ENCODE assay signal across 27 mouse cellular contexts in the genomic region with DNA sequence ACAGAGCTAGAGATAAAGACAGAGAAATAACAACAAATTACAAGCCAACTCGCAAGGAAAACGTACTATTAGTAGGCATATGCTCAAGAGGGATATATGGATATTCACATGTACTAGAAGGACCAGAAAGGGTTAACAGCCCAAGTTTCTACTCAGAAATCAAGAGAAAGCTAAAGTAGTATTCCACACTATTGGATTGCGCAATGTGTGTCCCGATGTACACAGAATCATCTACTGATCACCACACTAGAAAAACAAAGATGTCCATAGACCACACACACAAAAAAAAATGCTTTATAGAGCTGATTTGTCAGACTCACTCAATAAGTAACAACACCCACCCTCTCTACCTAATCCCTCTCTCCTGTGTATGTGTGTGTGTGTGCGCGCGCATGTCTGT.
"Had no signal": no experiment of that assay in that cellular context is flagged by ENCODE, and none has a peak within 500 bp of the region (broad histone marks: within the 10 kb centered on the region; RNA-seq: fewer than 3 reads in every experiment).

No protein-coding gene starts in this region.

- H3K4me3 ChIP-seq: left cerebral cortex, adult 2 months; limb, embryonic 10.5 days; limb, embryonic 12.5 days; limb, embryonic 13.5 days; limb, embryonic 15.5 days; liver, embryonic 12.5 days; liver, embryonic 13.5 days; liver, embryonic 15.5 days; lung, embryonic 15.5 days; megakaryocyte, embryonic 14.5 days; midbrain, embryonic 10.5 days; midbrain, embryonic 12.5 days; midbrain, embryonic 13.5 days had no signal

- DNase-seq: left cerebral cortex, postnatal 4 days; liver; liver, embryonic 13.5 days; liver, postnatal 0 days; lung, adult 18-20 months; lung, adult 2 months; lung, embryonic 14.5 days; lung, postnatal 14 days; lung, postnatal 4 days; midbrain, embryonic 14.5 days had no signal

- H3K4me2 ChIP-seq: limb, embryonic 12.5 days; limb, embryonic 13.5 days; limb, embryonic 15.5 days; liver, embryonic 11.5 days; liver, embryonic 12.5 days; liver, embryonic 13.5 days; liver, embryonic 15.5 days; lung, embryonic 14.5 days; lung, embryonic 15.5 days; midbrain, embryonic 12.5 days; midbrain, embryonic 13.5 days had no signal

- H3K9ac ChIP-seq: limb, embryonic 12.5 days; limb, embryonic 13.5 days; limb, embryonic 15.5 days; liver, embryonic 12.5 days; liver, embryonic 13.5 days; liver, embryonic 14.5 days; liver, embryonic 15.5 days; liver, postnatal 0 days; lung, embryonic 14.5 days; lung, embryonic 15.5 days; midbrain, embryonic 12.5 days; midbrain, embryonic 13.5 days had no signal

- H3K9me3 ChIP-seq: limb, embryonic 10.5 days; limb, embryonic 12.5 days; limb, embryonic 13.5 days; limb, embryonic 15.5 days; liver, embryonic 12.5 days; liver, embryonic 13.5 days; liver, embryonic 15.5 days; lung, embryonic 15.5 days; megakaryocyte, embryonic 14.5 days; midbrain, embryonic 10.5 days; midbrain, embryonic 12.5 days; midbrain, embryonic 13.5 days had no signal

- H3K4me1 ChIP-seq: limb, embryonic 12.5 days; limb, embryonic 13.5 days; limb, embryonic 15.5 days; liver, embryonic 12.5 days; liver, embryonic 13.5 days; liver, embryonic 15.5 days; lung, embryonic 15.5 days; megakaryocyte, embryonic 14.5 days; midbrain, embryonic 10.5 days; midbrain, embryonic 12.5 days; midbrain, embryonic 13.5 days had no signal

- H3K27me3 ChIP-seq: limb, embryonic 12.5 days; limb, embryonic 13.5 days; limb, embryonic 15.5 days; liver, embryonic 12.5 days; liver, embryonic 13.5 days; liver, embryonic 15.5 days; lung, embryonic 15.5 days; megakaryocyte, embryonic 14.5 days; midbrain, embryonic 12.5 days; midbrain, embryonic 13.5 days had no signal

- H3K36me3 ChIP-seq: limb, embryonic 10.5 days; limb, embryonic 12.5 days; limb, embryonic 13.5 days; limb, embryonic 15.5 days; liver, embryonic 12.5 days; liver, embryonic 13.5 days; liver, embryonic 15.5 days; lung, embryonic 15.5 days; midbrain, embryonic 10.5 days; midbrain, embryonic 12.5 days; midbrain, embryonic 13.5 days had no signal

- H3K27ac ChIP-seq: left cerebral cortex, adult 2 months; limb, embryonic 10.5 days; limb, embryonic 12.5 days; limb, embryonic 13.5 days; limb, embryonic 15.5 days; liver, embryonic 12.5 days; liver, embryonic 13.5 days; liver, embryonic 14.5 days; liver, embryonic 15.5 days; lung, embryonic 15.5 days; macrophage; midbrain, embryonic 10.5 days; midbrain, embryonic 12.5 days; midbrain, embryonic 13.5 days had no signal

- ATAC-seq: liver, embryonic 12.5 days; liver, postnatal 0 days; lung, postnatal 0 days; midbrain, embryonic 13.5 days; midbrain, embryonic 16.5 days had no signal
